14 mouse cellular contexts compared by ENCODE assay signal in the genomic region with DNA sequence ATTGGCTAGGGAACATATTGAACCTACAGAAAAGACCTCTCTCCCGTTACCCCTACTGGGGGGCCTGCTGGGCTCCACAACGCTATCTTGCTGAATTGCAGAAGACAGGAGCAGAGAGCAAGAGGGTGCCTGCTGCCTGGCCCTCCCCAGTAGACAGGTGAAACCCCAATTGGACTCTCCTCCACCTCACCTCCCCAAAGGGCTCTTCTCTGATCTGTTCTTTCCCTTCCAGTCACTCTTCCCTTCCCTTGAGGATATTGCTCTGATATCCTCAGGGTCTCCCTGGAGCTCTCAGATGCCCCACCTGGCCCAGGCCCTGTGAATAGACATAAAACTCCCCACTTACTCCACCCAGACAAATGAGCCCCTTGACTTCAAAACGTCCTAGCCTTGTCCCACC. TPM values are rescaled to one million over a fixed set of nuclear protein-coding genes. Genes with fewer than 3 reads are reported as not detected.
DNase-seq lines count a peak whose midpoint lies in the region; ATAC-seq and TF ChIP-seq lines count a peak whose summit lies in the region.
"Had no signal": no experiment of that assay in that cellular context is flagged by ENCODE, and none has a peak within 500 bp of the region (broad histone marks: within the 10 kb centered on the region; RNA-seq: fewer than 3 reads in every experiment).

No protein-coding gene starts in this region.

- WGBS in heart, embryonic 10.5 days = 66% methylated on average over 3 of the region's 3 CpGs
- 67% methylated on average over 3 of the region's 3 CpGs for WGBS in kidney, postnatal 0 days
- 76% methylated on average over 3 of the region's 3 CpGs for WGBS in stomach, postnatal 0 days

- H3K4me3 ChIP-seq in heart, embryonic 10.5 days = no peak overlapping the region
- H3K4me3 ChIP-seq in kidney, postnatal 0 days (replicated peaks; ENCODE audit: low read depth, low read length) = no peak overlapping the region
- no peak overlapping the region for H3K4me3 ChIP-seq in stomach, postnatal 0 days (ENCODE audit: low read depth, low read length)

- no peaks in the 10 kb centered on the region; the same call in 1 of the 2 replicates for H3K27me3 ChIP-seq in heart, embryonic 10.5 days (ENCODE audit: insufficient read depth, poor library complexity, severe bottlenecking)
- no peaks in the 10 kb centered on the region for H3K27me3 ChIP-seq in kidney, postnatal 0 days (ENCODE audit: insufficient read depth, low read length)
- H3K27me3 ChIP-seq in stomach, postnatal 0 days (ENCODE audit: control insufficient read depth, insufficient read depth, low read length) = no peaks in the 10 kb centered on the region

- H3K27ac ChIP-seq in heart, embryonic 10.5 days = peak overlapping the region; percentile 59
- peak overlapping the region; percentile 86; the same call in 1 of the 2 replicates for H3K27ac ChIP-seq in kidney, postnatal 0 days
- H3K27ac ChIP-seq in stomach, postnatal 0 days (replicated peaks) = peak overlapping the region; percentile 70

- DNase-seq in heart, embryonic 10.5 days (ENCODE audit: low spot score) = no peak
- DNase-seq in heart, adult 9 months (ENCODE audit: low spot score in 2 of 2) = no peak
- no peak for DNase-seq in kidney, postnatal 0 days (ENCODE audit: low spot score)
- no peak for DNase-seq in kidney, postnatal 14 days
- peak; percentile 38 for DNase-seq in testis, postnatal 10 days (ENCODE audit: low spot score)
- no peak for DNase-seq in testis, postnatal 14 days (ENCODE audit: low spot score)
- DNase-seq in stomach, postnatal 0 days (ENCODE audit: low spot score) = no peak
- no peak for DNase-seq in embryo, embryonic 9.5 days (ENCODE audit: extremely low spot score)
- DNase-seq: cerebellum, adult 9-10 months; gastrocnemius, postnatal 36 days; kidney, adult 8-10 months; right cerebral cortex, adult 18-20 months; thymus, adult 2 months had no signal

- peaks cover 71% of the 10 kb centered on the region for H3K4me1 ChIP-seq in heart, embryonic 10.5 days
- H3K4me1 ChIP-seq in kidney, postnatal 0 days (replicated peaks; ENCODE audit: insufficient read depth, low read length) = peaks cover 62% of the 10 kb centered on the region
- peaks cover 17% of the 10 kb centered on the region for H3K4me1 ChIP-seq in stomach, postnatal 0 days (replicated peaks; ENCODE audit: control insufficient read depth, insufficient read depth)

- TF ChIP-seq CTCF in kidney, postnatal 0 days (IDR thresholded peaks at IDR 0.05; ENCODE audit: low read depth) = no peak
- no peak for TF ChIP-seq CTCF in stomach, postnatal 0 days (IDR thresholded peaks at IDR 0.05; ENCODE audit: low read depth)

- H3K4me2 ChIP-seq in kidney, postnatal 0 days (ENCODE audit: low read length) = peak overlapping the region; percentile 56
- no peak overlapping the region for H3K4me2 ChIP-seq in stomach, postnatal 0 days (replicated peaks; ENCODE audit: low read depth)

- no peak for TF ChIP-seq EP300 in stomach, postnatal 0 days (optimal IDR thresholded peaks at IDR 0.05)

- no peaks in the 10 kb centered on the region for H3K36me3 ChIP-seq in heart, embryonic 10.5 days
- no peaks in the 10 kb centered on the region for H3K36me3 ChIP-seq in kidney, postnatal 0 days (ENCODE audit: insufficient read depth, low read length)
- no peaks in the 10 kb centered on the region for H3K36me3 ChIP-seq in stomach, postnatal 0 days (ENCODE audit: control insufficient read depth, insufficient read depth, low read length)

- peak overlapping the region; percentile 46; the same call in 1 of the 2 replicates for H3K9ac ChIP-seq in kidney, postnatal 0 days (ENCODE audit: low read depth, low read length)
- H3K9ac ChIP-seq in stomach, postnatal 0 days (ENCODE audit: low read length) = no peak overlapping the region

- no peak for ATAC-seq in kidney, postnatal 0 days (replicated peaks; ENCODE audit: low FRiP score, low read depth)
- ATAC-seq in stomach, postnatal 0 days (ENCODE audit: low FRiP score, low TSS enrichment) = no peak
- ATAC-seq: midbrain, embryonic 16.5 days had no signal

- no peaks in the 10 kb centered on the region for H3K9me3 ChIP-seq in heart, embryonic 10.5 days
- no peaks in the 10 kb centered on the region for H3K9me3 ChIP-seq in kidney, postnatal 0 days (replicated peaks; ENCODE audit: low read length)
- H3K9me3 ChIP-seq in stomach, postnatal 0 days (ENCODE audit: control insufficient read depth, low read length) = no peaks in the 10 kb centered on the region

RNA-seq across cellular contexts. Expression of gene Sox13, which starts 7.1 kb away (rescaled TPM):
- 4.2 and 8.5 TPM in 2 replicates for polyA plus RNA-seq in heart, embryonic 10.5 days (2016; fragmentation: Nextera tagmentation; extraction: Ambion mirVana)
- 12.0 and 13.7 TPM in 2 replicates for polyA plus RNA-seq in kidney, postnatal 0 days (2015; fragmentation: Nextera tagmentation; extraction: Ambion mirVana)
- 3.7 and 5.0 TPM in 2 replicates for polyA plus RNA-seq in stomach, postnatal 0 days (2015; fragmentation: Nextera tagmentation; extraction: Ambion mirVana)

RNA-seq across cellular contexts. Expression of gene Etnk2, which starts 53.7 kb away (rescaled TPM):
- polyA plus RNA-seq in heart, embryonic 10.5 days (2016; fragmentation: Nextera tagmentation; extraction: Ambion mirVana) = 1.5 and 2.1 TPM in 2 replicates
- 4.4 and 5.1 TPM in 2 replicates for polyA plus RNA-seq in kidney, postnatal 0 days (2015; fragmentation: Nextera tagmentation; extraction: Ambion mirVana)
- 2.8 and 4.2 TPM in 2 replicates for polyA plus RNA-seq in stomach, postnatal 0 days (2015; fragmentation: Nextera tagmentation; extraction: Ambion mirVana)
